9 mouse cellular contexts compared by ENCODE assay signal in the genomic region with DNA sequence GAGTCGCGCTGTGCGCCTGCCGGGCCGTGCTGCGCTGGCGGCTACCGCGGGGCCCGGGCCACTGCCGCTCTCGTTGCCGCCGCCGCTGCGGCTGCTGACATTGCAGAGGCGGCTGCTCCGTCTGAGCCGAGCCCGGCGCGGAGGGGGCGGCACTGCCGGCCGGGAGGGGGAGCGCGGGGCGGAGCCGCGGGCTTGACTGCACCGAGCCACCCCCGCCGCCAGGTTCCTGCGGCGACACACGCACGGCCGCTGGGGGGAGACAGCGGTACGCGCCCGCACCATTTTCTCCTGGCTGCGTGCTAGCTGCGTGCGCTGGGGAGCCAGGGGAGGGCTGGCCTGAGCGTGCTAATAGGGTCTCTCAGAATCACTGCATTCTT. TPM values are rescaled to one million over a fixed set of nuclear protein-coding genes. Genes with fewer than 3 reads are reported as not detected.
DNase-seq lines count a peak whose midpoint lies in the region; ATAC-seq lines count a peak whose summit lies in the region.
"Had no signal": no experiment of that assay in that cellular context is flagged by ENCODE, and none has a peak within 500 bp of the region (broad histone marks: within the 10 kb centered on the region; RNA-seq: fewer than 3 reads in every experiment).

Ube2ql1 (minus strand) TSS at position 131 of the 377 bp plus-strand sequence.

- ATAC-seq in CD4-positive, CD25-positive, alpha-beta regulatory T cell, adult 4 months = peak; percentile 39
- ATAC-seq in forebrain, embryonic 16.5 days = peak; percentile 97
- ATAC-seq in liver, embryonic 12.5 days = peak; percentile 81
- ATAC-seq in stomach, embryonic 14.5 days (ENCODE audit: insufficient number of reproducible peaks, insufficient read depth, low FRiP score, low read depth) = peak; percentile 89

- no peaks in the 10 kb centered on the region for H3K27me3 ChIP-seq in forebrain, embryonic 16.5 days (replicated peaks; ENCODE audit: control insufficient read depth, insufficient read depth, low read length)
- peaks cover 73% of the 10 kb centered on the region for H3K27me3 ChIP-seq in liver, embryonic 12.5 days (replicated peaks)
- peaks cover 22% of the 10 kb centered on the region for H3K27me3 ChIP-seq in stomach, embryonic 14.5 days (ENCODE audit: control insufficient read depth, insufficient read depth, low read length)

- H3K9me3 ChIP-seq in forebrain, embryonic 16.5 days (ENCODE audit: control insufficient read depth, low read length) = no peaks in the 10 kb centered on the region
- no peaks in the 10 kb centered on the region for H3K9me3 ChIP-seq in liver, embryonic 12.5 days (replicated peaks)
- H3K9me3 ChIP-seq in stomach, embryonic 14.5 days (ENCODE audit: control insufficient read depth, low read depth, low read length) = no peaks in the 10 kb centered on the region

- peak within 1 kb of the TSS; percentile 69 for H3K4me2 ChIP-seq in forebrain, embryonic 16.5 days (ENCODE audit: low read length)
- peak within 1 kb of the TSS; percentile 71 for H3K4me2 ChIP-seq in liver, embryonic 12.5 days
- H3K4me2 ChIP-seq in stomach, embryonic 14.5 days (replicated peaks; ENCODE audit: low read depth, low read length) = peak within 1 kb of the TSS; percentile 99

- peak within 1 kb of the TSS; percentile 96 for H3K9ac ChIP-seq in forebrain, embryonic 16.5 days (replicated peaks; ENCODE audit: low read depth, low read length)
- peak within 1 kb of the TSS; percentile 17; the same call in 1 of the 2 replicates for H3K9ac ChIP-seq in liver, embryonic 12.5 days
- no peak within 1 kb of the TSS for H3K9ac ChIP-seq in stomach, embryonic 14.5 days (replicated peaks; ENCODE audit: low read depth, low read length)

- peak; percentile 95 for DNase-seq in cerebellum, adult 11 months
- DNase-seq in heart, postnatal 14 days = peak; percentile 87 to 88
- peak; percentile 84 to 91 for DNase-seq in kidney, postnatal 36 days
- DNase-seq in neural tube, embryonic 10.5 days (ENCODE audit: extremely low spot score, low spot score) = peak; percentile 87

- under 1% methylated on average over 46 of the region's 46 CpGs for WGBS in forebrain, embryonic 16.5 days
- under 1% methylated on average over 31 of the region's 46 CpGs for WGBS in liver, embryonic 12.5 days (ENCODE audit: insufficient replicate concordance)
- under 1% methylated on average over 45 of the region's 46 CpGs for WGBS in stomach, embryonic 14.5 days

- H3K4me1 ChIP-seq in forebrain, embryonic 16.5 days (replicated peaks; ENCODE audit: control insufficient read depth, insufficient read depth, low read length) = peaks cover 37% of the 10 kb centered on the region
- 0 out of 2 replicates have a peak, but pooled peaks cover 2% of the 10 kb centered on the region for H3K4me1 ChIP-seq in liver, embryonic 12.5 days
- H3K4me1 ChIP-seq in stomach, embryonic 14.5 days (ENCODE audit: control insufficient read depth, insufficient read depth, low read length) = peaks cover 7% of the 10 kb centered on the region; the same call in 1 of the 2 replicates

- intact Hi-C loops in heart, postnatal 14 days (cut with DNase I) = loop anchor here (1.0 to 2.0 kb wide), 2 partner anchors 252 to 493 kb away; no protein-coding TSS in a partner anchor

- no peaks in the 10 kb centered on the region for H3K36me3 ChIP-seq in forebrain, embryonic 16.5 days (ENCODE audit: control insufficient read depth, insufficient read depth)
- no peaks in the 10 kb centered on the region for H3K36me3 ChIP-seq in liver, embryonic 12.5 days
- H3K36me3 ChIP-seq in stomach, embryonic 14.5 days (ENCODE audit: control insufficient read depth, insufficient read depth, low read length) = no peaks in the 10 kb centered on the region

- H3K4me3 ChIP-seq in forebrain, embryonic 16.5 days (replicated peaks; ENCODE audit: low read length) = peak within 1 kb of the TSS; percentile 78
- peak within 1 kb of the TSS; percentile 57 for H3K4me3 ChIP-seq in liver, embryonic 12.5 days
- H3K4me3 ChIP-seq in stomach, embryonic 14.5 days (ENCODE audit: low read depth, low read length) = peak within 1 kb of the TSS; percentile 59

- H3K27ac ChIP-seq in forebrain, embryonic 16.5 days (ENCODE audit: low read length) = peak within 1 kb of the TSS; percentile 94
- H3K27ac ChIP-seq in liver, embryonic 12.5 days = no peak within 1 kb of the TSS
- H3K27ac ChIP-seq in stomach, embryonic 14.5 days (ENCODE audit: low read length) = no peak within 1 kb of the TSS

RNA-seq across cellular contexts. Expression of gene Ube2ql1, which starts in this region (rescaled TPM):
- not detected for polyA plus RNA-seq in CD4-positive, CD25-positive, alpha-beta regulatory T cell, adult 4 months (2017; shearing (Covaris generic))
- polyA plus RNA-seq in forebrain, embryonic 16.5 days (2015; fragmentation: Nextera tagmentation; extraction: Ambion mirVana) = 26.4 and 32.4 TPM in 2 replicates
- total RNA-seq in heart, postnatal 14 days (2021) = 1 to 10 TPM; 1.3 to 1.9 TPM
- polyA plus RNA-seq in liver, embryonic 12.5 days (2016; fragmentation: Nextera tagmentation; extraction: Ambion mirVana) = 0.18 and 0.21 TPM in 2 replicates
- 0.17 and 0.31 TPM in 2 replicates for polyA plus RNA-seq in stomach, embryonic 14.5 days (2014; fragmentation: Nextera tagmentation; extraction: Ambion mirVana)
- total RNA-seq: CH12.LX had no signal

Comparison
In these comparisons a context has a peak if more than half of its experiments do, and no peak if none do; other contexts are left out.
1. RNA of gene Ube2ql1 (polyA plus RNA-seq): 26.4 to 32.4 TPM in forebrain, embryonic 16.5 days; 0.18 to 0.21 TPM in liver, embryonic 12.5 days, 0.17 to 0.31 TPM in stomach, embryonic 14.5 days and not detected in CD4-positive, CD25-positive, alpha-beta regulatory T cell, adult 4 months; every median in the first group is over 10 times any median in the second.
2. Peak in ATAC-seq in CD4-positive, CD25-positive, alpha-beta regulatory T cell, adult 4 months; RNA of the gene not detected or under 1 TPM.
3. Peak in ATAC-seq, H3K4me3 ChIP-seq, H3K9ac ChIP-seq and H3K4me2 ChIP-seq in liver, embryonic 12.5 days; RNA of the gene not detected or under 1 TPM.
4. Peak in ATAC-seq, H3K4me3 ChIP-seq and H3K4me2 ChIP-seq in stomach, embryonic 14.5 days; RNA of the gene not detected or under 1 TPM.
5. ATAC-seq: peak in every context shown above with its lines; median percentile 97 in forebrain, embryonic 16.5 days; 89 in stomach, embryonic 14.5 days; 81 in liver, embryonic 12.5 days; 39 in CD4-positive, CD25-positive, alpha-beta regulatory T cell, adult 4 months.
6. Peak in every context shown above with its lines, with median percentiles within 50 percentile points of each other: DNase-seq, H3K4me2 ChIP-seq and H3K4me3 ChIP-seq.